Mouse (Mus musculus) cerebellum, adult 2 months (tissue): ENCODE results near the gene Col4a4.

Experiments used
- CTCF ChIP-seq: fragments of 200-500 bp; IDR thresholded peaks from 2 replicates; pipeline ENCODE4 v1.5.1; 2011; ENCODE audit warnings: low read depth, mild to moderate bottlenecking, control low read depth, low read length, moderate library complexity, borderline replicate concordance; ENCODE audit not compliant: insufficient read depth
- POLR2A ChIP-seq: fragments of 200-500 bp; IDR thresholded peaks from 2 replicates; pipeline ENCODE4 v1.6.1; 2011; ENCODE audit warnings: low read length, control low read depth, borderline replicate concordance; ENCODE audit not compliant: insufficient read depth

DNA sequence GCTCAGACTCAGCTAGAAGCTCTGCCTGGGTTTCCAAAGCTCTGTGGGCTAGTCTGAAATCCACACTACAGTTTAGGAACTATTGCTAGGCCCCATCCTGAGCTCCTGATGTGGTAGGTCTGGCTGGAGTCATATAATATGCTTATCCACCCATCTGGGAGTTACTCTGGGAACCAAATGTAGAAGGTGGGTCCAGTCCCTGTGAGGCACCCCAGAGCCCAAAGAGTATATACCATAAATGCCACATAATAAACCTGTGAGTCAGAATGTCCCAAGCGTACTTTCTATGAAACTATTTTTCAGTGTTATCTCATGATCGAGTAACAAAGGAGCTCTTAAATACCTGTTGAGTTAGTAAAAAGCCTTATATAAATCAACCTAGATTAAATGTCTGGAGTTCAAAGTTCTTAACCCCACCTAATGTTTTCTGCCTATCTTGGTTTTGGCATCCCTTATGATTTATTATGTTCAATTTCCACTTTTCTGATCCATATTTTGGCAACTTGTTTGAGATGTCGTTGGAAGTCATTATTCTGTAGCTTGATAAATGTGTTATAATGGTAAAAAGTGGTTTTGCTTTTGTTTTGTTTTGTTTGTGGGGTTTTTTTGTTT lies 172.1 kb downstream of the Col4a4 start:
- TF ChIP-seq POLR2A (no peak), CTCF (no peak)
